Mouse (Mus musculus) C2C12 (cell line): Measurements from ENCODE around the gene March7. TPM values are rescaled to one million over a fixed set of nuclear protein-coding genes. Genes with fewer than 3 reads are reported as not detected.

ENCODE experiments used
- H3K27me3 ChIP-seq: one replicate; pipeline ENCODE4 v1.6.1; 2011; ENCODE audit not compliant: control insufficient read depth, insufficient read depth, insufficient read length
- H3K36me3 ChIP-seq: one replicate; pipeline ENCODE4 v1.6.1; 2011; ENCODE audit not compliant: control insufficient read depth, insufficient read depth
- H3K4me3 ChIP-seq: one replicate; pipeline ENCODE4 v1.5.1; 2011; ENCODE audit warnings: mild to moderate bottlenecking, control low read depth; ENCODE audit not compliant: poor library complexity, insufficient read depth, severe bottlenecking
- H3K79me2 ChIP-seq: one replicate; pipeline ENCODE4 v1.6.1; 2011; ENCODE audit not compliant: control insufficient read depth, insufficient read depth
- H3K79me3 ChIP-seq: one replicate; pipeline ENCODE4 v1.6.1; 2011; ENCODE audit warnings: low read depth, control low read depth
- H3ac ChIP-seq: one replicate; pipeline ENCODE3; 2011; ENCODE audit warnings: low read depth; ENCODE audit not compliant: control insufficient read depth, insufficient read length
- CEBPB ChIP-seq: IDR thresholded peaks from one replicate; pipeline ENCODE4 v1.6.1; 2011; ENCODE audit warnings: low read depth, mild to moderate bottlenecking, control low read depth, moderate library complexity
- CTCF ChIP-seq: IDR thresholded peaks from one replicate; pipeline ENCODE4 v1.5.1; 2011; ENCODE audit not compliant: control insufficient read depth, insufficient read depth, insufficient read length
- FOSL1 ChIP-seq: IDR thresholded peaks from one replicate; pipeline ENCODE4 v1.8.0; 2011; ENCODE audit warnings: mild to moderate bottlenecking, low read length; ENCODE audit not compliant: poor library complexity, insufficient read depth, severe bottlenecking
- MAX ChIP-seq: IDR thresholded peaks from one replicate; pipeline ENCODE4 v1.6.1; 2011; ENCODE audit warnings: mild to moderate bottlenecking, control low read depth
- MYOD1 ChIP-seq: IDR thresholded peaks from one replicate; pipeline ENCODE4 v1.6.1; 2011; ENCODE audit warnings: low read depth; ENCODE audit not compliant: control insufficient read depth, insufficient read length
- MYOG ChIP-seq: IDR thresholded peaks from one replicate; pipeline ENCODE4 v1.6.1; 2011; ENCODE audit not compliant: control insufficient read depth, insufficient read length; ENCODE audit errors: extremely low read depth
- USF1 ChIP-seq: IDR thresholded peaks from one replicate; pipeline ENCODE4 v1.6.1; 2011; ENCODE audit warnings: low read depth, mild to moderate bottlenecking, control low read depth, moderate library complexity
- polyA plus RNA-seq: library from polyadenylated mRNA; unstranded; fragments of >200 nt; fragmentation: generic; extraction: Trizol; gene quantifications from one replicate; pipeline ENCODE4 v1.2.1, GENCODE M21; 2012; ENCODE audit warnings: missing spikeins

March7 gene
- polyA plus RNA-seq, 1 experiment = 6.0 TPM

- H3ac ChIP-seq = no peak overlapping the region
- no peaks in the 10 kb centered on the region for H3K79me2 ChIP-seq
- H3K79me3 ChIP-seq = no peaks in the 10 kb centered on the region
- no peaks in the 10 kb centered on the region for H3K27me3 ChIP-seq
- H3K4me3 ChIP-seq = no peak overlapping the region
- H3K36me3 ChIP-seq = no peaks in the 10 kb centered on the region
- no peak for TF ChIP-seq FOSL1
- no peak for TF ChIP-seq CEBPB
- TF ChIP-seq MYOD1 = no peak
- no peak for TF ChIP-seq MAX
- TF ChIP-seq USF1 = no peak
- no peak for TF ChIP-seq CTCF
- no peak for TF ChIP-seq MYOG
Measured at GRCm38 (mm10) chr2:60288606-60289005, 78.9 kb downstream of the March7 start.

GRCm38 (mm10) chr2:60289451-60289850 is 79.8 kb downstream of the March7 start:
- H3K36me3 ChIP-seq = no peaks in the 10 kb centered on the region
- no peaks in the 10 kb centered on the region for H3K27me3 ChIP-seq
- H3K79me2 ChIP-seq = no peaks in the 10 kb centered on the region
- no peaks in the 10 kb centered on the region for H3K79me3 ChIP-seq
- no peak overlapping the region for H3ac ChIP-seq
- H3K4me3 ChIP-seq = no peak overlapping the region
- TF ChIP-seq FOSL1 = no peak
- no peak for TF ChIP-seq MYOG
- TF ChIP-seq CEBPB = no peak
- no peak for TF ChIP-seq CTCF
- TF ChIP-seq MYOD1 = no peak
- no peak for TF ChIP-seq MAX
- no peak for TF ChIP-seq USF1

GRCm38 (mm10) chr2:60291381-60291780 is 81.7 kb downstream of the March7 start:
- Histone ChIP-seq H3K4me3 (no peak overlapping the region), H3ac (no peak overlapping the region), H3K79me2 (no peaks in the 10 kb centered on the region), H3K36me3 (no peaks in the 10 kb centered on the region), H3K79me3 (no peaks in the 10 kb centered on the region), H3K27me3 (no peaks in the 10 kb centered on the region)
- TF ChIP-seq CTCF (no peak), MAX (no peak), CEBPB (no peak), MYOG (no peak), MYOD1 (no peak), USF1 (no peak), FOSL1 (no peak)

GRCm38 (mm10) chr2:60298266-60298665 is 88.6 kb downstream of the March7 start:
- TF ChIP-seq MAX (no peak), CEBPB (no peak), USF1 (no peak), MYOG (no peak), FOSL1 (no peak), CTCF (no peak), MYOD1 (no peak)
- Histone ChIP-seq H3K36me3 (peaks cover 36% of the 10 kb centered on the region), H3ac (no peak overlapping the region)

GRCm38 (mm10) chr2:60299323-60299722 is 89.6 kb downstream of the March7 start:
- H3ac ChIP-seq = no peak overlapping the region
- TF ChIP-seq MAX (no peak), MYOD1 (no peak), CEBPB (no peak)
- peaks cover 43% of the 10 kb centered on the region for H3K36me3 ChIP-seq

More at GRCm38 (mm10) chr2:60298266-60298665, 88.6 kb downstream of the March7 start:
- Histone ChIP-seq H3K79me2 (no peaks in the 10 kb centered on the region), H3K4me3 (no peak overlapping the region), H3K27me3 (no peaks in the 10 kb centered on the region), H3K79me3 (no peaks in the 10 kb centered on the region)

More at GRCm38 (mm10) chr2:60299323-60299722, 89.6 kb downstream of the March7 start:
- no peaks in the 10 kb centered on the region for H3K79me2 ChIP-seq
- no peaks in the 10 kb centered on the region for H3K79me3 ChIP-seq
- H3K27me3 ChIP-seq = no peaks in the 10 kb centered on the region
- no peak overlapping the region for H3K4me3 ChIP-seq

Other genes starting within 250 kb of the March7 start
- 9.4 TPM for gene Baz2b, start within 50 bp of the March7 start, polyA plus RNA-seq
- 0.83 TPM for gene Cd302, start 74.6 kb downstream of the March7 start, polyA plus RNA-seq
- gene Ly75, start 173.4 kb downstream of the March7 start, polyA plus RNA-seq = 8.7 TPM